Mouse (Mus musculus) embryo, embryonic 10 days (tissue): ENCODE measurements around the gene Vmn1r121.
"Not testable (repeated sequence)": the region's sequence is repeated elsewhere in the genome, so short reads cannot be mapped to it uniquely, and the experiment has no call there.

ENCODE experiments used
- DNase-seq: peaks from one replicate; pipeline ENCODE4 v3.0.0-alpha.2; 2015; ENCODE audit warnings: low spot score

The Vmn1r121 gene

DNA sequence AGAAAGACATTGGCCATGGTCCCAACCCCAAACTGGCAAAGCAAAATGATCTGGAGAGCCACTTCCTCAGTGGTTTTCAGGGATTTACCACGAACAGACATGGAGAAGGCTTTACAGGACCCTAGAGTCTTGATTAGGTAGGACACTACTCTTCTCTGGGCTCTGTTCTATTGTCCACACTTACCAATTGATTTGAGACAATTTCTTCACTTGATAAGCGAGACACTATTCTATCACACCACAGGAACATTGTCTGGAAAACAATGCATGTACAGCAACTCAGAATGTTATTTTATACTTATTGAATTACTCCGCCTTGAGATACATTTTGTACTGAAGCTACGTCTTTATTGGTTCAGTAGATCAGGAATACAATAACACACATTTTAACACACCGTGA lies at the start of gene Vmn1r121:
TSS of gene Vmn1r121 (minus strand) at position 101 of the 400 bp plus-strand sequence.
- DNase-seq: not testable (repeated sequence)

GRCm38 (mm10) chr7:21134028-21134427 lies 35.7 kb upstream of the Vmn1r121 start, which contains the start of gene Vmn1r122:
Vmn1r122 (minus strand) TSS chr7:21134128.
- DNase-seq: not testable (repeated sequence)

GRCm38 (mm10) chr7:21053684-21054083 lies 44.6 kb downstream of the Vmn1r121 start, which contains the start of gene Vmn1r120:
Vmn1r120 (minus strand) TSS chr7:21053784.
- DNase-seq: not testable (repeated sequence)
